Mouse (Mus musculus): Measurements from ENCODE around the gene Ifitm7.
"Not testable (repeated sequence)": the region's sequence is repeated elsewhere in the genome, so short reads cannot be mapped to it uniquely, and the experiment has no call there.

Ifitm7 gene

DNA sequence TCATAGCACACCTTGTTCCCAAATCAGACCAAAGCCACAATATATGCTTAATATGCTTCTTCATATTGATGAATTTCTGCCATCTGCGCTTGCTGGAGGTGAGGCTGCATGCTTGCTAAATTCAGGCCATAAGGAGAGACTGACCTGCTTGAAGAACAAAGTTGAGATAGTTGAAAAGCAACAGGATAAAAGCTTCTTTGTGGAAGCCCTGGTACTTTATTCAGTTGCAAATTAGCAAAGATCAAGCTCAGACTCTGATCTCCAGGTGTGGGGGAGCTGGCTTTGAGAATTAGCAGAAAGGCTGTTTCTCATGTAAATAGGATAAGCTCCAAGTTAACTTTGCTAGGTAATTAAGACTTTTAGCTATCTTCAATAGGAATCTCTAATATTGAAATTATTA is 9.7 kb downstream of the Ifitm7 start:
- CTCF ChIA-PET = not testable (repeated sequence)

GRCm38 (mm10) chr16:13976358-13976896 is 10.3 kb downstream of the Ifitm7 start:
- CTCF ChIA-PET = not testable (repeated sequence)

DNA sequence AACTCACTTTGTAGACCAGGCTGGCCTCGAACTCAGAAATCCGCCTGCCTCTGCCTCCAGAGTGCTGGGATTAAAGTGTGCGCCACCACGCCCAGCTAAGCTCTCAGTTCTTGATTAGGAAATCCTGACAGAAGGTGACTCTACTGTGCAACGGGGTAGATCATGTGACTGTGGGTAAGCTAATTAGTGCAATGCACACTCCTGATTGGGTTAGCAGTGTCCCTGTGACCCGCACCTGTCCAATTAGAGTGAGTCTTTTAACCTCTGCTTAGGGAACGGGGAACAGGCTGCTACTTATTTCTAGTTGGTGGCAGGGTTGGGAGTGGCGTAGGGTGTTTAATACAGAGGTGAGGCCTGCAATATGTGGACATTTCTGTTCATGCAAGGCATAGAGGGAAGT is 14.6 kb downstream of the Ifitm7 start:
- CTCF ChIA-PET = no interaction called here

DNA sequence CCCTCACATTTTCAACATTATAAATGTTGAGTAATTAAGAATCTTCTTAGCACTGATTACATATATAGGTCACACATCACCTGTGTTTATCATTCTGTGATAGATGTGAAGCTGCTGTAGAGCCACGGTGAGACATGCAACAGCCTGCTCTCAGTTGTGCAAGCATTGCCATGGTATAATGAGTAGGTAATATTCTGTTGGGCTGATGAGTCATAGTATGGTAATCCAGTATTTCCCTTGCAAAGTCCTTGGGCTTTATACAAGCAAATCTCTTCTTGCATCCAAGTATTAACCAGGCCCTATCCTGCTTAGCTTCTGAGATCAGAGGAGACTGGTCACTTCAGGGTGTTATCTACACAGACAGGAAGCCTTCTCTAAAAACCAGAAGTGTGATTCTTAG is 17.6 kb downstream of the Ifitm7 start:
- CTCF ChIA-PET = no interaction called here

GRCm38 (mm10) chr16:13962053-13962452 is 24.6 kb downstream of the Ifitm7 start:
- CTCF ChIA-PET = no interaction called here

- CTCF ChIA-PET = no interaction called here
These were observed 35.4 kb downstream of the Ifitm7 start for GRCm38 (mm10) chr16:13951245-13951644.

DNA sequence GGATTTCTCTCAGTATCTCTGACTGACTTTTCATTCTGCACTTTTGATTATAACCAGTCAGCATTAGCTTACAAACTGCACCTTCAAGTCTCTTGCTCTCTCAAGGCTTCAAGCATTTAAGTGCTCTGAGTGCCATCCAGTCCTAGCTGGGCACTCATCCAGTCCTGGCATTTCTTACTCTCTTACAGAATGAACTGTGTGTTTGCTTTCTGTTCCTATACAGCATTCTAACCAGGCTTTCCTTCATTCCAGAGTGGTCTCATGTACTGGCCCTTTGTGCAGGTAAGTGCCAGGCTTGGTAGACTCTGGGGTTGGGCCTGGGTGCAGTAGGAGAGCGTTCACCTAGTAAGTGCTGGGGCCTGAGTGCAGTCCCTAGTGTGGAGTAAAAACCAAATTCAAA is 40.4 kb downstream of the Ifitm7 start:
- CTCF ChIA-PET = no interaction called here

GRCm38 (mm10) chr16:13945153-13945552 is 41.5 kb downstream of the Ifitm7 start:
- CTCF ChIA-PET = no interaction called here

DNA sequence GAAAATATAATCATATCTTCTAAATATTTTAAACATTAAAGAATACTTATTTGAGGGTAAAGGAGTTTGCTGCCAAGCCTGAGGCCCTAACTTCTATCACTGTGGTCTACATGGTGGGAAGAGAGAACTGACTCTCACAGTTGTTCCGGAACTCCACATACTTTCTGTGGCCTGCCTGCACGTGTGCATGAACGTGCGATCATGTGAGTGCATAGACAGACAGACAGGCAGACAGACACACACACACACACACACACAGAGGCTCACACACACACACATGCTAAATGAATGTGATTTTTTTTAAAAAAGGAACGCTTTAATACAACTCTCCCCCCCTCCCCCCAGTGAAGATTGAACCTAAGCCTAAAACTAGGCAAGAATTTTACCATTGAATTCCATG is 41.9 kb downstream of the Ifitm7 start:
- CTCF ChIA-PET = no interaction called here

DNA sequence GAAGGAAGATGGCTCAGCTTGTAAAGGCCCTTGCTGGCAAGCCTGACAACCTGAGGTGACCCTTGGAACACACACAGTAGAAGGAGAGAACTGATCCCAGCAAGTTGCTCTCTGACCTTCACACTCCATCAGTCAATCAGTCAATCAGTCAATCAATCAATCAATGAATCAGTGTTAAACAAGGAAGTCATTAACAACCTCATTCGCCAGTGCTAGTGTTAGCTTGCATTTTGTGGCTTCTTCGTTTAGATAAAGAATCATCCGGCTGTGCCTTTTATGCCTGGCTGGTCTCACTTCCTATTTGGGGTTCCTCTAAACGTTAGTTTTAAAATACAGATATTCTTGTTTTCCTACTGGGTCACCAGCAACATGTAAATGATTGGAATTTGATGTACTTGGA is 42.5 kb downstream of the Ifitm7 start:
- CTCF ChIA-PET = no interaction called here

DNA sequence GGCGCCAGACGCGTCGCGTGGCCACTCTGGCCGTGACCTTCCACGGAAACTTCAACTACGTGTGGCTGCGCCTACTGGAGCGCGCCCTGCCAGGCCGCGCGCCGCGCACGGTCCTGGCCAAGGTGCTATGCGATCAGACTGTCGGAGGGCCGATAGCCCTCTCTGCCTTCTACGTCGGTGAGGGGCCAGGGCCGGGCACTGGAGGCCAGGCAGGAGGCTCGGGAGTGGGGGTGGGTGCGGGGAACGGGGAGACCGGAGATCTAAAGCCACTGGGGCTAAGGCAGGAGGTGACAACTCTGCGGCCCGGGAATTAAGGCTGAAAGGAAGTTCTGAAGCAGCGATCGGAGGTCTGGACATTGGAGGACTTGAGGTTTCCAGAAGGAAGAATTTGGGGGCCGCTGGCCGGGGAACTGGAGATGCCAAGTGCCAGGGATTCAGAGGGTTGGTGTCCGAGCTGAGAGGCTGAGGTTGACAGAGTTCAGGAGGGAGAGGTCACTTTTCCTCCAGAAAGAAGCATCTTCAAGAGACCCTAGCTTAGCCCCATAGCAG is 45.8 kb downstream of the Ifitm7 start:
- CTCF ChIA-PET = interaction anchor here (0.5 kb wide), 1 partner anchor 17 kb away, joined by 5 read pairs; no protein-coding TSS in a partner anchor

- CTCF ChIA-PET = interaction anchor here (0.5 kb wide), 1 partner anchor 17 kb away, joined by 5 read pairs; no protein-coding TSS in a partner anchor
These were observed 46.4 kb downstream of the Ifitm7 start for GRCm38 (mm10) chr16:13940139-13940846.
